Mouse (Mus musculus) heart, adult 2 months (tissue): ENCODE data around the gene Trim13.

Source experiments
- CTCF ChIP-seq: fragments of 200-600 bp; IDR thresholded peaks from 2 replicates; pipeline ENCODE4 v1.8.1; 2022; ENCODE audit warnings: antibody characterized with exemption, mild to moderate bottlenecking, moderate library complexity
- EP300 ChIP-seq: fragments of 200-500 bp; IDR thresholded peaks from 2 replicates; pipeline ENCODE4 v1.6.1; 2011; ENCODE audit warnings: low read depth, low read length, control low read depth; ENCODE audit not compliant: insufficient read depth
- POLR2A ChIP-seq: fragments of 200-500 bp; IDR thresholded peaks from 2 replicates; pipeline ENCODE4 v1.6.1; 2011; ENCODE audit warnings: mild to moderate bottlenecking, low read depth, low read length, control low read depth; ENCODE audit not compliant: insufficient read depth

GRCm38 (mm10) chr14:61604081-61604480 is 6.0 kb downstream of the Trim13 start:
- no peak for TF ChIP-seq CTCF
- TF ChIP-seq POLR2A, result no peak
- TF ChIP-seq EP300, result no peak
